Mouse (Mus musculus): ENCODE data around the gene Otulinl.
A peak's percentile ranks its signal among the peaks of the same experiment; 100 is the strongest.
"Not testable (repeated sequence)": the region's sequence is repeated elsewhere in the genome, so short reads cannot be mapped to it uniquely, and the experiment has no call there.

The Otulinl gene

DNA sequence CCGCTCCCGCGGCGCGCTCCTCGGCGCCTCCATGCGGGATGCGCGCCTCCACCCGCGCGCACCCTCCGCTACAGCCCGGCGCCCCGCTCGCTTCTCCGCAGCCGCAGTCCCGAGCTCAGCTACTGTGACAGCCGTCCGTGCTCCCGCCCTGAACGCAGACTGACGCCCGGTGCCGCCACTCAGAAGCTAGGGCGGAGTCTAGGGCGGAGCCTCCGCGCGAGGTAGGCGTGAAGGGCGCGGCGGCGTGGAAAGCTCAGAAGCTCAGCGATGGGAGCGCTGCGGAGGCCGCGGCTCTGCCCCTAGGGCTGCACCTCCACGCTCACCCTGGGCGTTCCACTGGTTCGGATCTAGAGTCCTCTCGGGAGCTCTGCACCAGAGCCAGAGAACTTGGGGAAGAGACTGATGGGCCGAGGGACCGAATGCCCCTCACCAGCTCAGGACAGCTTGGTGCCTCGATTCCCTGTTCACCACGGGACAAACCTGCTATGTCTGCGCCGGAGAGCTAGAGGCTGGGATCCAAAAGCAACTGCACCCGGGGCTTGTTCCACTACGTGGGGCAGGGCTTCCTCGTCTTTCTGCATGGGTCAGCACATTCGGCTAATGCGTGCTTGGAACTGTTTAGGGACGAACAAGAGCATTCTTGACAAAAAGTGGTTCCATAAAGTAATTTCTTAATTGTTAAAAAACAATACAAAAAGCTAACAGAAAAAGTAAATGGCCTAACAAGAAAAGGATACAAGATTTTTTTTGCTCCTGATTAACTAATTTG lies at the start of gene Otulinl:
TSS of gene Otulinl (minus strand) at position 161 of the 769 bp plus-strand sequence.
- DNase-seq (ENCODE audit: low read depth, low spot score) = peak; percentile 89

DNA sequence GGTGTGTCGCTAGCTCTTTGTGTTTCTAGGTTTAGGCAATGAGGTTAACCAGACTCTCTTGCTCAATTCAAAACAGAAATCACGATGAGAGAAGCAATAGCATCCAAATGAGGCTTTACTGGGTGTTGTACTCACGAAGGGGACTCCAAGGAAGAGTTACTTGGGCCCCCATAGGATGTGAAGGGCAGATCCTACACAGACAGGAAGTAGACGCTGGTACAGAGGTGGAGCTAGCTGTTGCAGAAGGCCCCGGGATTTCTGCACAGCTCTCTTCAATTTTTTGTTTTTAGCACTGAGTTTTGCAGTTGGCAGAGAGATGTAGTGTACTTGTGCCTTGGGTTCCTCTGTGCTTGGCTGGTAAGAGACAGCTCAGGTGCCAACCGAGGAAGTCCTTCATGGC lies 44.8 kb upstream of the Otulinl start:
- no peak for DNase-seq (ENCODE audit: low read depth, low spot score)

DNA sequence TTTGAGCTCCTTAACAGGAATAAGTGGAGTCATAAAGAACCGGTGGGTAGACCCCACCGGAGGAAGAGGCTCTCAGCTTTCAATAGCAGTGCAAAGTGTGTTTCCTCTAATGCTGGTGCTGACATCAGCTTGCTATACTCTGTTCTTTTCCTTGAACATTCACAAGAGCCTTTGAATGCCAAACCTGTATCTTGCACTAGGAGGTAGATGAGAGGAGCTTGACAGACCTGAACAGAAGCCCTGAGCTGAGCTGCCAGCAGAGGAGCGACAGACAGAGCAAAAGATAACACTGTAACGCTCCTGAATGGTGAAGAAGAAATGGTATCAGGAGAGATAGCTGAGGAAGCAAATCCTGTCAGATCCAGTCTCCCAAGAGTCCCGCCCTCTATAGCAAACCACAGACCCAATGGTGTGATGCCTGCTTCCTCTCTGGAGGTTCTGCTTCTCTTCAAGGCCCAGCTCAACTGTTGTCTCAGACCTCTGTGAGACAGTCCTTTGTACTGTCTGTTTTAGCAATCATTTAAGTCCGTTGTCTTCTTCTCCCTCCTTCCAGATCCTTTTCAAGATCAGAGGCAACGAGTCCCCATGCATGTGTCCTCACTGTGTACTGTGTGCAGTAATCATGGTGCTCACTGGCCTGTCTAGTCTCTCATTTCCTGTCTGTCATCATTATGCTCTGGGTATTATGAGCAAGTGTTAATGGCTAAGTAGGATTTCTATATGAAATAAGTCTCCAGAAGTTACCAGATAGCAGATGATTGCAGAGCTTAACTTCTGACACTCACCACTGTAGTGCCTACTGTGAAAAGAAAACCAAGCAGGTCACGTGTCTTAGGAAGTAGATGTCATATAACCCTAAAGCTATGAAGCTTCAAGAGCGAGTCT lies 43.7 kb upstream of the Otulinl start:
- no peak for DNase-seq (ENCODE audit: low read depth, low spot score)

DNA sequence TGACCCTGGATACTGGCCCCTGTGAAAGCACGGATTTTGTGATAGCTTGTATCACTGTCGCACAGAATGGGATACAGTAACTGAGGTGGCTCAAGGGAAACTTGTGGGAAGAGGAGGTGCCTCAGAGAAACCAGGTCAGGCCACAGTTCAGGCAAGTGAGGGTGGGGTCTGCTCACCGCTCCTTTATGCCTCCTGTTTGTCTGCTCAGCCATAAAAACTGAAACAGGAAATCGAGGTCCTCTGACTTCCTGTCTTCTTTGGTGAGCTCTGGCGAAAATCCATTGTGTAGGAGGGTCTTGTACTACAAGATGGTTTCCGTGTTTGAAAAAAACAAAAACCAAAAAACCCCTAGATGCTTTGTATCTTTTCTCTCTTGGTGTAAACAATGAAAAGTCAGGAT lies 42.9 kb upstream of the Otulinl start:
- no peak for DNase-seq (ENCODE audit: low read depth, low spot score)

DNA sequence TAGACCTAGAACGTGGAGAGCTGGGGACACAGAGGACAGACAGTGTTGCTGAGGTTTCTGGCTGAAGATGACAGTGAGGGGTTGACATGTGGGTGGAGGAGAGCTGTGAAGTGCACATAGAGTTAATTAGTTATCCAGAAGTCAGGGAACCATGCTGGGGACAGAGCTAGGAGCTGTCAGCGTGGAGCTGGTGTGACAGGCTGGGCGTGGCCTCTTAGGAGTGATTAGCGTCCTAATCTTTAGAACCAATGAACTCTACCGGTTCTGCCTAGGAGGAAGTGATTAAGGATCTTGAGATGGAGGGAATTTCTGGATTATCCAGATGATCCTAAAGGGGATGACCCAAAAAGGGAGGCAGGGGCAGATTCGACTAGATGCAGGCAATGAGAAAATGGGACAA lies 42.4 kb upstream of the Otulinl start:
- DNase-seq (ENCODE audit: low read depth, low spot score) = no peak

DNA sequence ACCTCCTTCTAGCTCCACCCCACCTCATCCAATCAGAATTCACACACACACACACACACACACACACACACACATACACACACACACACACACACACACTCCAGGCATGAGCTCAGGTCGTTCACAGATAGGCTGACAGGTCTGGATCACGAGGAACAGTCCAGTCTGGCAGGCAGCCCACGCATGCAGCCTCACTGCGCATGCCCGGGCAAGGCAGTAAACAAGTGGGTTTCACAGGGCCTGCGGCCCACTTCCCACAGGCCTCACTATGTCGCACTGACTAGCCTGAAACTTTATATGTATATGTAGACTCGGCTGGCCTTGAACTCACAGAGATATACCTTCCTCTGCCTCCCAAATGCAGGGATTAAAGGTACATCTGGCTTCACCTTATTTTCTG lies 38.9 kb upstream of the Otulinl start:
- not testable (repeated sequence) for DNase-seq (ENCODE audit: low read depth, low spot score)

DNA sequence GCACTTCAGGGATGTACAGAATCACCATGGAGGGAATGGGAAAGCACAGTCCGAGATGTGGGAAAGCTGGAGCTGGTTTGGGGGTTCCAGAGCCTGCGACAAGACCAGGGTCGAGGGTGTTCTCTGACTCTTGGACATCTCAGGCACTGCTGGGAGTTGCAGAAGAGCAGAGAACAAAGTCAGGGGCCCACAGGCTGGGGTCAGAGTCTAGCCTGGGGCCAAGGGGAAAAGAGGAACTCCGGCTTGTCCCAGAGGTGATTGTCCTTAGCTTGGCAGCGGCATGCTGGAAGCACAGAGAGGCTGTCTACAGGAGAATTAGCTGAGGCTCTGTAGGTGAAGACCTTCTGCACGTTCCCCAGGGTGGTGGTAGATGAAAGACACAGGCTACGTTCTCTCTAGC lies 37.3 kb upstream of the Otulinl start:
- no peak for DNase-seq (ENCODE audit: low read depth, low spot score)

DNA sequence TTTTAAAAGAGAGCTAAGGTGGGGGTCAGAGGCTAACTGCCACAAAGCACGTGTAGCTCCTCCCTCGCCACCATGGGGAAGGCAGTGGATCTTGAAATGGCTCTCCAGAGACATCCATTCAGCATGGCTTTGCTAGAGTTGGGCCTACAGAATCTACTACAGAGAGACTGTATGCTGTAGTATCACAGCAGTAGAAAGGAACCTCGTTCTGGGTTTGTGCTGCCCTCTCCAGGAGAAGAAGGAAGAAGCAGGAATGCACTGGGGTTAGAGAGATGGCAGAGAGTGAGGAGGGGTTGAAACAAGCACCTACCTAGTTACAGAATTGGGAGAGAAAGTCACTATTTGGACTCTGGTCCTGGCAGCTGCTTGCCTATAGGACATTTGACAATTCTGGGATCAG lies 34.0 kb upstream of the Otulinl start:
- DNase-seq (ENCODE audit: low read depth, low spot score) = peak; percentile 27

DNA sequence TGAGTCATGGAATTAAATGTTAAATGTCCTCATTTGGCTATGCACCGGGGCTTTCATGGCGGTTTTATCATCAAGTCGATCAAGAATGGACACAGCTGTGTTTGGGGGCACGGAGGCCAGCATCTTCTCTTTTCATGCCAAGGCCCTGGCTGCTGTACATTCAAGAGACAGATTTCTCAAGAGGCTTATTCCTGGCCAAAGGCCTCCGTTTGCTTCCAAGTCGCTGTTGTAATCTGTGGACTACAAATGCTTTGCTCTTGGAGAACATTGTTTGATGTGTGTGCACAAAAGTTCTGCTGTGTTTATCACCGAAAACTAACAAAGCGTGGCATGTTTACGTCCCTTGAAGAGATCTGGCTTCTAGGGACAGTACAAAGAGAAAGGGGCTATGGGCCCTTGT lies 29.3 kb upstream of the Otulinl start:
- no peak for DNase-seq (ENCODE audit: low read depth, low spot score)

DNA sequence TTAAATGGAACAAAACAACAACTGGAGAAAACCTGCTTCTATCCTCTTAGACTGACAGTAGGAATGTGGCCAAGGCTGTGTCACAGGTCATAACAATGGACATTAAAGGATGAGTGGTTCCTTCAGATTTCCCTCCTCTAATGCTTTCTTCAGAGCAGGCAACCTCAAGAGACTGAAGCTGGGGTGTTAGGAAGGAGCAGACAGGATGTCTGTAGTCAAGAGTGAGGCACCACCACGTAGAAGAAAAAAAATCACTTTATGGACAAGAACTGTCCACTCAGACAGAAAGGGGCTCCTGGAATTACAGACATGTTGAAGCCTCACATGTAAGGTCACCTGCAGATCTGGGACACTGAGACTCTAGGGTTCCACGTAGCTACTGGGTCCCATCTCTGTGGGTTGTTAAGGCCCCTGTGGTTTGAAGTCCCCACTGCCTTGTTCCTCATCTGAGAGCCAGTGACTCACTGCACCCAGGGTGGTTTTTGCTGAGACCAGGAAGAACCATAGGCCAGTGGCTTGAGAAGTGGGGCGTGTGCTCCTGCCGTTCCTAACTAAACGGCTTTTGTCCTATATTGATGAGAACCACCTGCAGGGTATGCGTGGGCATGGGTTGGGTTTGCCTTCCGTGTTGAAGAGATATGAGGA lies 27.7 kb upstream of the Otulinl start:
- DNase-seq (ENCODE audit: low read depth, low spot score) = no peak

DNA sequence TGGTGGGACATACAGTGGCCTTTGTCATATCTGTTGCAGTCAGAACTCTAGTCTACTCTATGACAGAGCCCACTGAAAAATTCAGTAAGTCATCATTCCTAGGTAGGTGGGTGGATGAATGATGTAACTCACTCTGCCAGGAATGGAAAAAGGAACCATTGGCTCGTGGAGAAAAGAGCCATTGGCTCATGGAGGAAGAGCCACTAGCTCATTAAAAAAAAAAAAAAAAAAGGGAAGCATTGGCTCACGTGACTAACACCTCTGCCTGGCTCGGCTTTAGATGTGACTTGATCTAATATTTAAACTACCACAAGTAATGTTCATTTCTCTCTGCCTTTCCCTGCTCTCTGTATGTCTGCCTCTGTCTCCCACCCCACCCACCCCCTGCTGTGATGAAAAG lies 27.1 kb upstream of the Otulinl start:
- DNase-seq (ENCODE audit: low read depth, low spot score) = no peak

DNA sequence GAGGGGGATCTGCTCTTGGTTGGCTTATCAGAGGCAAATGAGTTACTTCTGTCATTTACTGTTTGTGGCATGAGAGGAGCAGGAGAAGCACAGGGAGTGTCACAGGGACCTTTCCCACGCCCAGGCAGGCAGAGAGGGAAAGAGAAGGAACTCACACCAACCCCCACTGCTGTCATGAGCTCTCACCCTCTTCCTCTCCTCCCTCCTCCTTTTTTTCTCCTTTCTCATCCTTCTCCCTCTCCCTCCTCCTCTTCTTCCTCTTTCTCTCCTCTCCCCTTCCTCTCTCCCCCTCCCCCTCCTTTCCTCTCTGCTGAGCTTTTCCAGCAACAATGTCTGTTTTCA lies 21.6 kb upstream of the Otulinl start:
- no peak for DNase-seq (ENCODE audit: low read depth, low spot score)

DNA sequence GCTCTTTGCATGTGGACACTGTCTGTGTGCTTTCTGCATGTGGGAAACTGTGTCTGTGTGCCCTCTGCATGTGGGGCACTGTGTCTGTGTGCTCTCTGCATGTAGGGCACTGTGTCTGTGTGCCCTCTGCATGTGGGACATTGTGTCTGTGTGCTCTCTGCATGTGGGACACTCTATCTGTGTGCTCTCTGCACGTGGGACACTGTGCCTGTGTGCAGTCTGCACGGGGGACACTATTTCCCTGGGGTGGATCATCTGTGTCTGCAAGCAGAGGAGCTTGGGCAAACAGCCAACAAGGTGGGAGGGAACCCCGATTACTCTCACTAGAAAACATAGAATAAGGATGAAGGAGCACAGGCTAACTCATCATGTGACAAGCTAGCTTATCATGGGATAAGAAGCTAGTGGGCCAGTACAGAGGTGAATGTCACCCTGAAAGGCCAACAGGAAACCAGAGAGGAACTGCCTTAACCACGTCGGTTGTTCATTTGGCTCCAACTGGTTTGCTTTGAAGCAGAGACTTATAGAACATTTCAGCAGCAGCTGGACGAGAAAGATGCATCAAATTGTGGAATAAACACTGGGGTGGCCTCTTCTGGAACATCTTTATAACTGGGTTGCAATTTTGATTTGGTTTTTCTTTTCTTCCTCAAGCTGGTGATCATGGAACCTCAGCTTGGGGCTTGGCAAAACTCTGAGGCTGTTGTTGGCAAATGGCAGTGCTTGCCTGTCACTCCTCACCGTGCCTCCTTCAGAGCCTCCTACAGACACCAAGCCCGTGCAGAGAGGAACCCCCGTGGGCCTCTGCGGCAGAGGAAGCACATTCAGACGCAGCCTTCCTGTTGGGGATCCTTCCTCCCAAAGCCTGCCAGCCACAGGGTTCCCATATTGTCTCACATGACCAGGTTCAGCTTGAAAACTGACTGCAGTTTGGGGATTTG lies 20.9 kb upstream of the Otulinl start:
- DNase-seq (ENCODE audit: low read depth, low spot score) = no peak

DNA sequence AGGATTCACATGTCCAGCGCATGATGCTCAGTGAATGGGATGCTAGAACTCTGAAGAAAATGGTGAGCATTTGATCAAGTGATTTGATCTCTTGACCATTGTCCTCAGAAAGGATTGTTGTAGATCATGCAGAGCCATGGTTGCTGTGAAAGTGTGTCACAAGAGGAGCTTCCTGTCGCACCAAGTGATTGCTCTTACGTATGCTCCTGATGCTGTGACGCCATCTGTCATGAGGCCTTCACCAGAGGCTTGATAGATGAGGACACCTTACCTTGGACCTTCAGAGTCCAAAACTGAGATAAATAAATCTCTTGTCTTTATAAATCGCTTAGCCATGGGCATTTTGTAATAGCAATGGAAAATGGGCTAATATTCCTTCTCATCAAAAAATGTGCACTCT lies 16.3 kb upstream of the Otulinl start:
- DNase-seq (ENCODE audit: low read depth, low spot score) = no peak

DNA sequence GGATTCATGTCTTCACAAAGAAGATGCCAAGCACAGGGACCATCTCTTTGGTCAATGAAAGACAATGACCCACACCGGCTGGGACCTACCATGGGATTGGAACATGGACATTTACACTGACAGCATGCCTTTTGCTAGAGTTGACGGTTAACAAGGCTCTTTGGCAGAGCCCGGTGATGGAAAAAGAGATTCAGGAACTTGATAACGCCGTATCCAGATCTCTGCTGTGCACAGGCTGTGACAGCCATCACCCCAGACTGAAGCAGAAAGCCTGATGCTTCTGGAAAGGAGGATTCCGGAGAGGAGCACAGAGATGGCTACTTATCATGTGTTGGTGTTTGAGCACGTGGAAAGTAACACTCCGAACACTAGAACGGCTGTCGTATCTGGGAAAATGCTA lies 11.9 kb upstream of the Otulinl start:
- DNase-seq (ENCODE audit: low read depth, low spot score) = no peak

DNA sequence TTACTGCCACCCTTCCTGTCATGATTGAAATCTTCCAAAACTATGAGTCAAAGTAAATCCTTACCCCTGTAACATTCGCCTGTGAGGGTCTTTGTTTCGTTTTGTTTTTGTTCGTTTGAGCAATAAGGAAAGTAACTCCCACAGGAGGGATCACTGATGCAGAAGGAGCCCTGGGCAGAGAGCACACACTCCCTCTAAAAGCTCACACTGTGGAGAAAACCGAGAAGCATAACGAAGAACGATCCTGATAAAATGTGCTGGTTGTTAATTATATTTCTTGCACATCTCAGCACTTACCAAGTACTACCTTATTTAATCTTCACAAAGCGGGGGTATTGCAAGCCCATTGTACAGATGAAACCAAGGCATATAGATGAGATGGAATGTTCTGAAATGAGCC lies 10.8 kb upstream of the Otulinl start:
- no peak for DNase-seq (ENCODE audit: low read depth, low spot score)

DNA sequence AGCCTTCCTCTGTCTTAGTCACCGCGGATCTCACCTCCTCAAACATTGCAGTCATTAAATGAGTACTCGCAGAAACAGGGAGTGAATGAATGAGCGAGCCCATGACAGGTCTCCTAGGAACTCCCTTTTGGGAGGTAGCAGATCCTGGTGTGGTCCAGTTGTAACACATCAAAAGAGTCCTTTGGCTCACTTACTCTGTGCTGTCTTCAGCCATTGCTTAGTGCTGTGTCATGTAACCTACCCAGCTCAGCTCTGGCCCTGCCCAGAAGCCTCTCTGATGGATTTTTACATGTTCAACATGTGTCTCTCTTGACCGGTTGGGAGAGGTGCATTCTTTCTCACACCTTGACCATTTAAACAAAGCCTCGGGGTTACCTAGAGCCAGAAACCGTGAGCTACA lies 9.8 kb upstream of the Otulinl start:
- DNase-seq (ENCODE audit: low read depth, low spot score) = no peak

DNA sequence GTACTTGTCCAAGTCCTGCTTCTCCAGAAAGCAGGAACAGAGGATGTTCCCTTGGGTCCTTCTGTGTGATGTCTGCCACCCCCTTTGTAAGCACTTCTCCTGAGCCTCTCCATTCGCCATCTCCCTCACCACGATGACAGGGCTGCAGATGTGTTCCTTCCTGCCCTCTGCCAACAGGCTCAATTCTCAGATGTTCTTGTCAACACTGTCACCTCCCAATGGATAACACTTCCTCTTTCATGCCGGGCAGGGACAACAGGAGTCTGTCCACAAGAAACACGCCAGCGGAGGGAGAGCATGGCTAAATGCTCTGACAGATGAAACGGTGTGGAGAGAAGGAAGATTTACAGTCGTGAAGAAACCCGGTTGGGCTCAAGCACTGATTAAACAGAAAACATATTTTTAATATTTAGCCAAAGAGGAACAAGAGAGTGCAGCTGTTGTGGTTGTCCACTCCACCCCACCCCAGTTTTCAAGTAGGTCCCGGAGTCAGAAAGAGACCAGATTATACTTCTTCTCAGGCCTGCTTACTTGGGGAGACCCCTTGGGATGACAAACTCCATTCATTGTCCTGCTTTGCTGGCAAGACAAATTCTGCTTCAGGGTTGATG lies 6.8 kb upstream of the Otulinl start:
- DNase-seq (ENCODE audit: low read depth, low spot score) = peak; percentile 6

DNA sequence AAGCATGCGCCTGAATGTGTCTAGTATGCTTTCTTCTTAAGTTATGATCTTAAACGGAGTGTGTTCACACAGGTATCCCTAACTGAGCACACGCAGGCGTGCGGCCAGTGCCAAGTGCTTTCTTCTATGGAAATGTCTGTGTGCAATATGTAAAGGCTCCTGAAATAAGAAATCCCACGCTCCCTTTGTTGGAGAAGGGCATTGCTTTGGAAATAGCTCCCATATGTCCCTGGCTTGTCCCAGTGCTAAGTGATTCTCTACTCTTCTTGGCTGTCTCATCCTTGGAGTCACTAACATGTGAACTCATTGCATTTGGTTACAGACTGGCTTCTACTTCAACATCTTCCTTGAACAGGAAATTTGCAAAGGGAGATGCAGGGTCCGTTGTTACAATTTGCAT lies 3.4 kb upstream of the Otulinl start:
- DNase-seq (ENCODE audit: low read depth, low spot score) = no peak

DNA sequence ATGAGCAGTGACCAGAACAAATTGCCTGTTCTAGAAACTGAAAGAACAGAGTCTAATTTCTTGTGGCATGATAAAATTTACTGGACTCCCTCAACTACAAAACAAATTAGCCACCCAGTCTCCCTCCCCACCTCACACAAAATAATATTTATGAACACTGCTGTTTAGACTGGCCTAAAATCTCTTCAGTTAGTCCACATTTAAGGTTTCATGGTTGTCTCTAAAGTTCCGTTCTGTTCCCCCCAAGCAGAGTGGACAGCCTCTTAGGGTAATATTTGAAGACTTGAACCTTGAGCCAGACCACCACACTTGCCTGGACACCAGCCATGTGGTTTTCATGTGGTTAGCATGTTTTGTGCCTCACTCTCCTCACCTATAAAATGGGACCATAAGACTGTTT lies 1.8 kb upstream of the Otulinl start:
- no peak for DNase-seq (ENCODE audit: low read depth, low spot score)

DNA sequence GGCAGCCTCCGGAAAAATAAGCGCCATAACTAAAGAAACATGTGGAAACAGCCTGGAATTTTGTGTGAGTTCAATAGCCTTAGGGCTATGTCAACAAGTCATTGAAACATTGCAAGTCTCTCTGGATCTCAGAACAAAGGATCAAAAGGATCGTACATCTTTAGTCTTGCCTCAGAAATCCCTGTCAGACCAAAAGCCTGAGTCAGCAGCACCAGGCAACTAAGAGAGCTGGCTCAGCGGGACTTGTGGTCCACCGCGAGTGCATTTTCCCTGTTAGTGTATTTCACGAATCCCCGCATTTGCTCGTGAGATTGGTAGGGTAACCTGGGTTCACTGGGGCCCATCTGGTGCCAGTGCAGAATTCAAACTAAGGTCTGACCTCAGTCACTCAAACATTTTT lies 1.2 kb upstream of the Otulinl start:
- no peak for DNase-seq (ENCODE audit: low read depth, low spot score)
